Mouse (Mus musculus): ENCODE data around the gene Scaf11. TPM values are rescaled to one million over a fixed set of nuclear protein-coding genes. Genes with fewer than 3 reads are reported as not detected.

Scaf11 gene
- polyA plus RNA-seq, 1 experiment from 2014 or later, result 104 TPM

DNA sequence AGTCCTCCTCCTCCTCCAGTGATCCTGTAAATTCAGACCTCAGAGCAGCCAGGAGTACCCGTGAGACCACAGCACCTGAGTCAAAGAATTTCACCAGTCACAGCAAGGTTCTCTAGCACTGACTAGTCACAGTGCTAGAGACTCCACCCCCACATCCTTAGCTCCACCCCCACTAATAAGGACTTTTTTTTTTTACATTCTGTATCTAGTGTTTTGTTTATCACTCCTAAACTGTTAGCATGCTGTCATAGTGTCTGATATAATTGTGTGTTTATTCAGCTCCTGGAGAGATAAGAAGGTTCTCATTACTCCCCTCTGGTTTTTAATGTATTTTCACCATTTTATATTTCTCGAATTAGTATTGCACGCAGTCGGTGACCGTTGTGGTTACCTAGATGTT, 29.5 kb upstream of the Scaf11 start:
- Histone ChIP-seq H3K4me3 (ENCODE audit: low read depth, low read length) (no peak overlapping the region), H3K36me3 (ENCODE audit: control insufficient read depth, insufficient read depth, low read length) (no peaks in the 10 kb centered on the region), H3K27me3 (replicated peaks; ENCODE audit: control insufficient read depth, insufficient read depth, low read length) (no peaks in the 10 kb centered on the region), H3K9ac (ENCODE audit: low read length) (no peak overlapping the region), H3K27ac (ENCODE audit: low read depth) (no peak overlapping the region), H3K9me3 (ENCODE audit: control insufficient read depth, low read length) (no peaks in the 10 kb centered on the region), H3K4me2 (ENCODE audit: low read length) (no peak overlapping the region), H3K4me1 (replicated peaks; ENCODE audit: control insufficient read depth, insufficient read depth, low read length) (peaks cover 17% of the 10 kb centered on the region)
- DNase-seq (ENCODE audit: low spot score) (no peak), ATAC-seq (replicated peaks; ENCODE audit: low FRiP score, low TSS enrichment, low read depth) (no peak)
- WGBS, result 78% methylated on average over 5 of the region's 5 CpGs

DNA sequence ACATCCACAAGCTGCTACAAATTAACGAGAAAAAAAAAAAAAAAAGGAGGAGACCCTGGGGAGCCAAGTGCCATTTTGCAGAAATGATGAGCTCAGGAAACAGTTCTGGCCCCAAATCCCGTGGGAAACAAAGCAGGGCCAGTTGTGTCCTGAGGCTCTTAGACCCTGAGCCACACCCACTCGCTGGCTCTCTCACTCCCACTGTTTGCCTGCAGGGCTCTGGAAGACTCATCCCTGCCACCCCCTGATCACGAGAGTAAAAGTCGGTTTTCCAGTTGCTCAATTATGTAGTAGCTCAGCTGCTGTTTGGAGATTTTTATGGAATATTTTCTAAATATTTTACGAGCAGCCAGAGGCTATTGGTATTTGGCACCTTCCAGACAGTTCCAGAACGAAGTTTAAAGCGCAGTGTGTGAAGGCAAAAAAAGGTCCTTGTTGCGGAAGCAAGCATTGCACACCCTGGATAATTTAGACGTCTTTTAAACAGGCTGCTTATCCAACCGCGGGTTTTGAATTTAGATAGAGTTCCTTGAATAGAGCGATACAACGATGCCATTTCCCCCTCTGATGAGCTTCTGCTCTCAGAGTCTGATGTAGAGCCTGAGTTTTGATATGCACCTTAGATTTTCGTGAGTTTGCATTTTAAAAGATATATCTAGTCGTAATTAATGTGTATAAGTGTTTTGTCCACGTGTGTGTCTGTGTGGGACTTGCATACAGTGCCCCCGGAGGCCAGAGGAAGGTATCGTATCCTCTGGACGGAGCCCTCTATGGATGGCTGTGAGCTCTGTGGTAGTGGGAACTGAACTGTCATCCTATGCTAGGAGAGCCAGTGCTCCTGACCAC, 28.5 kb upstream of the Scaf11 start:
- H3K4me1 ChIP-seq (replicated peaks; ENCODE audit: control insufficient read depth, insufficient read depth, low read length), result peaks cover 17% of the 10 kb centered on the region
- H3K9ac ChIP-seq (ENCODE audit: low read length), result no peak overlapping the region
- no peaks in the 10 kb centered on the region for H3K36me3 ChIP-seq (ENCODE audit: control insufficient read depth, insufficient read depth, low read length)
- no peaks in the 10 kb centered on the region for H3K27me3 ChIP-seq (replicated peaks; ENCODE audit: control insufficient read depth, insufficient read depth, low read length)
- H3K4me3 ChIP-seq (ENCODE audit: low read depth, low read length), result no peak overlapping the region
- no peak for DNase-seq (ENCODE audit: low spot score)
- peak overlapping the region; percentile 38 for H3K4me2 ChIP-seq (ENCODE audit: low read length)
- H3K9me3 ChIP-seq (ENCODE audit: control insufficient read depth, low read length), result no peaks in the 10 kb centered on the region
- no peak for ATAC-seq (replicated peaks; ENCODE audit: low FRiP score, low TSS enrichment, low read depth)
- 31% methylated on average over 20 of the region's 20 CpGs for WGBS
- H3K27ac ChIP-seq (ENCODE audit: low read depth), result no peak overlapping the region

DNA sequence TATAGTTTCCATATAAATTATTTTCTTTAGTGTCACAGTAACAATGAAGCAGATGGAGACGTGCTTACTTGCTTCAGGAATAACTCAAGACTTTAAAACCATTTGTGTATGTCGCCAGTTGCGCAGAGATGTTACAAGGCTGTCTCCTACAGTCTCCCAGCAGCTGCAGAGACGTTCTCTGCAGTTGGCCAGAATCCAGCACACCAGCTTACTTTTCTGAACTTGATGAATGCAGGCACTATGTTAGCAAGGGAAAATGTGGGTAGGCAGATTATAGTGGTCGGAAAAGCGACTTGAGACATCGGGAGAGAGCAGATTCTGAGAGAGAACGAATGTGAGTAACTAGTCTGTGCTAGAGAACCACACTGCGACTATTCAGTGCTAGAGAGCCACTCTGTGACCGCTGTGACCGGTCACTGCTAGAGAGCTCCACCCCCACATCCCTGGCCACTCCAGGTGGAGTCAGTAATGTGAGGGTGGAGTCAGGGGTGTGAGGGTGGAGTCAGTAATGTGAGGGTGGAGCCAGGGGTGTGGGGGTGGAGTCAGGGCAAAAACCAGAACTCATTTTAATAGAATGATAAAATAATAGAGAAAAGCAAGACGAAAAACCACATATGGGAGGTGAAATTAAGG, 26.5 kb upstream of the Scaf11 start:
- H3K27ac ChIP-seq (ENCODE audit: low read depth), result no peak overlapping the region
- no peak overlapping the region for H3K9ac ChIP-seq (ENCODE audit: low read length)
- no peaks in the 10 kb centered on the region for H3K9me3 ChIP-seq (ENCODE audit: control insufficient read depth, low read length)
- DNase-seq (ENCODE audit: low spot score), result no peak
- no peaks in the 10 kb centered on the region for H3K27me3 ChIP-seq (replicated peaks; ENCODE audit: control insufficient read depth, insufficient read depth, low read length)
- no peak overlapping the region for H3K4me2 ChIP-seq (ENCODE audit: low read length)
- no peak overlapping the region for H3K4me3 ChIP-seq (ENCODE audit: low read depth, low read length)
- H3K4me1 ChIP-seq (replicated peaks; ENCODE audit: control insufficient read depth, insufficient read depth, low read length), result peaks cover 17% of the 10 kb centered on the region
- no peaks in the 10 kb centered on the region for H3K36me3 ChIP-seq (ENCODE audit: control insufficient read depth, insufficient read depth, low read length)
- no peak for ATAC-seq (replicated peaks; ENCODE audit: low FRiP score, low TSS enrichment, low read depth)
- 40% methylated on average over 12 of the region's 12 CpGs for WGBS

DNA sequence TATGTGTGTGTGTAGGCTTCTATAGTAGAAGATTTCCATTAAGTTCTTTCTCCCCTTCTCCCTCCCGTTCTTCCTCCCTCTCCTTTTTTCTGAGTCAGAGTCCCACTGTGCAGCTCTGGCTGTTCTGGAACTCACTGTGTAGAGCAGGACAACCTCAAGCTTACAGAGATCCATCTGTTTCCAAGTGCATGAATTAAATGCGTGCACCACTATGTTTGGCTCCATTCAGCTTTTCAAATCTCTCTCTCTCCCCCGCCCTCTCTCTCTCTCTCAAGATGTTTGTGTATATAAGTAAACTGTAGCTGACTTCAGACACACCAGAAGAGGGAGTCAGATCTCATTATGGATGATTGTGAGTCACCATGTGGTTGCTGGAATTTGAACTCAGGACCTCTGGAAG, 20.2 kb upstream of the Scaf11 start:
- ATAC-seq (replicated peaks; ENCODE audit: low FRiP score, low TSS enrichment, low read depth), result no peak
- no peaks in the 10 kb centered on the region for H3K9me3 ChIP-seq (ENCODE audit: control insufficient read depth, low read length)

DNA sequence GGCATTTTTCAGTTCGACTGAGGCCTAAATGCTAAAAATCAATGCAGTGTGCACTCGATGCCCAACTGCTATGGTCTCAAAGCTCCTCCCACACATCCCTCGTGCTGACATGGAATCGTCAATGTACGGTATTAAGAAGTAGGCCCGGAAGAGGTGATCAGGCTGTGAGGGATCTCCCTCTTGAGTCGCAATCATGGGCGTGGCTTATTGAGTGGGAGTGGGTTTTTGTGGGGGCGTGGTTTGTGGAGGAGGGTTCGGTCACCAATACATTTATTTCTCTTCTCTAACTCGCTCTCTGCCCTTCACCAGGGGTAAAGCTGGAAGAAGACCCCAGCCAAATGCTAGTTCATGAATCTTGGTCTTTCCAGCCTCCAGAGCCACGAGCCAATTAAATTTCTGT, 17.4 kb upstream of the Scaf11 start:
- Histone ChIP-seq H3K9ac (ENCODE audit: low read length) (no peak overlapping the region), H3K4me3 (ENCODE audit: low read depth, low read length) (no peak overlapping the region), H3K4me2 (ENCODE audit: low read length) (no peak overlapping the region), H3K36me3 (ENCODE audit: control insufficient read depth, insufficient read depth, low read length) (no peaks in the 10 kb centered on the region), H3K4me1 (replicated peaks; ENCODE audit: control insufficient read depth, insufficient read depth, low read length) (no peaks in the 10 kb centered on the region), H3K27ac (ENCODE audit: low read depth) (no peak overlapping the region), H3K27me3 (replicated peaks; ENCODE audit: control insufficient read depth, insufficient read depth, low read length) (no peaks in the 10 kb centered on the region), H3K9me3 (ENCODE audit: control insufficient read depth, low read length) (no peaks in the 10 kb centered on the region)
- DNase-seq (ENCODE audit: low spot score) (no peak), ATAC-seq (replicated peaks; ENCODE audit: low FRiP score, low TSS enrichment, low read depth) (no peak)
- WGBS, result 86% methylated on average over 12 of the region's 12 CpGs

More for the DNA sequence above, 20.2 kb upstream of the Scaf11 start:
- DNase-seq (ENCODE audit: low spot score), result no peak
- Histone ChIP-seq H3K36me3 (ENCODE audit: control insufficient read depth, insufficient read depth, low read length) (no peaks in the 10 kb centered on the region), H3K27me3 (replicated peaks; ENCODE audit: control insufficient read depth, insufficient read depth, low read length) (no peaks in the 10 kb centered on the region), H3K9ac (ENCODE audit: low read length) (no peak overlapping the region), H3K4me3 (ENCODE audit: low read depth, low read length) (no peak overlapping the region), H3K27ac (ENCODE audit: low read depth) (no peak overlapping the region), H3K4me2 (ENCODE audit: low read length) (no peak overlapping the region), H3K4me1 (replicated peaks; ENCODE audit: control insufficient read depth, insufficient read depth, low read length) (no peaks in the 10 kb centered on the region)
- WGBS, result 65% methylated on average over 3 of the region's 3 CpGs

DNA sequence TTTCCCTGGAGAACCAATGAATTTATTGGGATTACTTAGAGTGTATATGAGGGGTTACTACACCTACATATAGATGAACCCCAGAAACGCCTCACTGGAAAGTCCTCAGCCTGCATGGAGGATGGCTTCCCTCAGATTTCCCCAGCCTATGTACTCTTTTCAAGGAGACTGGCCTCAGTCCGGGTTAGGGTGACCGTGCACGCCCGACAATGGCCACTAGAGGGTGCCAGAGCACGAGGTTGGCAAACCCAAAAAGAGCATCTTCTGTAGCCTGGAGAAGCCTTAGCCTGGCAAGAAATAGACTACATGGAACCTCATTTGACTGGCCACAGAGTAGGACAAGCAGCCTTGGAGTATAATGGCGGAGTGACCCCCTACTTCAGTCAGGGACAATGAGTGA, 15.7 kb upstream of the Scaf11 start:
- 8% methylated on average over 7 of the region's 7 CpGs for WGBS
- Histone ChIP-seq H3K27me3 (replicated peaks; ENCODE audit: control insufficient read depth, insufficient read depth, low read length) (no peaks in the 10 kb centered on the region), H3K4me2 (ENCODE audit: low read length) (no peak overlapping the region), H3K4me3 (ENCODE audit: low read depth, low read length) (no peak overlapping the region), H3K9ac (ENCODE audit: low read length) (no peak overlapping the region), H3K27ac (ENCODE audit: low read depth) (no peak overlapping the region), H3K36me3 (ENCODE audit: control insufficient read depth, insufficient read depth, low read length) (no peaks in the 10 kb centered on the region), H3K4me1 (replicated peaks; ENCODE audit: control insufficient read depth, insufficient read depth, low read length) (no peaks in the 10 kb centered on the region), H3K9me3 (ENCODE audit: control insufficient read depth, low read length) (no peaks in the 10 kb centered on the region)
- DNase-seq (ENCODE audit: low spot score), result peak; percentile 98
- peak; percentile 21; the same call in 1 of the 2 replicates for ATAC-seq (replicated peaks; ENCODE audit: low FRiP score, low TSS enrichment, low read depth)

DNA sequence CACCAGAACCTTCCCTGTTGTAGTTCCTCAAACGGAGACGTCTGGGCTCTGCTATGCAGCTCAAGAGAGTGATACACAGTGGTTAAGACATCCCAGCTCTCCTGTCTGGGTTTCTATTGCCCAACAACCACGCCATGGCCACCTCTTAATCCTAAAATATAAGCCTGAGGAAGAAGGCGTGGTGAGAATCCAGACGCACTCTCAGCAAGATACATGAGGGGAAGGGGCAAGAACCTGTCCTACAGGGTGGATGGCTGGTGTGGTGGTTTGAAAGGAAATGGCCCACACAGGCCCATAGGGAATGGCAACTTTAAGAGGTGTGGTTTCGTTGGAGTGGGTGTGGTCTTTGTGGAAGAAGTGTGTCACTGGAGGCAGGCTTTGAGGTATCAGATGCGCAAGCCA, 14.9 kb upstream of the Scaf11 start:
- WGBS, result 86% methylated on average over 7 of the region's 7 CpGs

DNA sequence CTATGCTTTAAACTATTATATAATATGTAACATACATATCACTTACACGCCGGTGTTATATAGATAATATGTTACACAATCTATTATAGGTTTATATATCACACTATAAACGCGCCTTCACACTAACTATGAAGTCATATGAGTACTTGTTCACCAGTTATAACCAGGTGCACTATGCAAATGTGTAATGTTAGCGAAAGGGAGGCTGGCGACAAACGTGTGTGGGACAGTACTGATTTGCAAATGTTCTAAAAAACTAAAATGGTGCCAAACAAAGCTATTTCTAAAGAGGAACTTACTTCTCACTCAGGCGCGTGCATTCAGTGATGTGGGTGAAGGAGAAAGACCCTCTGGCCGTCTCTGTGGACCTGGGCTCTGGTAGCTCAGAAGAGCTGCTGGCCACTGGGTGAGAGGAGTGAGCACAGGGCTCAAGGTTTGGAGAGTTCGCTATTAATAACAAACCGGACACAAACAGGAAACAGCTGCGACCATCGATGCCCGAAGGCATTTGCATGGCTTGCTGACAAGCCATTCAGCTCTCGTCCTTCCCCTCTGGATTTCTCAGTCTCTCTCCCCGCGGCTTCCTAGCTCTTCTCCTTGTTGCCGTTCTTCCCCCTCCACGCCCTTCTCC, 13.8 kb upstream of the Scaf11 start:
- Histone ChIP-seq H3K27ac (ENCODE audit: low read depth) (no peak overlapping the region), H3K9ac (ENCODE audit: low read length) (no peak overlapping the region), H3K36me3 (ENCODE audit: control insufficient read depth, insufficient read depth, low read length) (no peaks in the 10 kb centered on the region), H3K9me3 (ENCODE audit: control insufficient read depth, low read length) (no peaks in the 10 kb centered on the region), H3K27me3 (replicated peaks; ENCODE audit: control insufficient read depth, insufficient read depth, low read length) (no peaks in the 10 kb centered on the region), H3K4me3 (ENCODE audit: low read depth, low read length) (no peak overlapping the region), H3K4me1 (replicated peaks; ENCODE audit: control insufficient read depth, insufficient read depth, low read length) (no peaks in the 10 kb centered on the region), H3K4me2 (ENCODE audit: low read length) (no peak overlapping the region)
- DNase-seq (ENCODE audit: low spot score) (no peak), ATAC-seq (replicated peaks; ENCODE audit: low FRiP score, low TSS enrichment, low read depth) (no peak)
- WGBS, result 60% methylated on average over 20 of the region's 20 CpGs

More for the DNA sequence above, 14.9 kb upstream of the Scaf11 start:
- Histone ChIP-seq H3K9ac (ENCODE audit: low read length) (no peak overlapping the region), H3K4me2 (ENCODE audit: low read length) (no peak overlapping the region), H3K27ac (ENCODE audit: low read depth) (no peak overlapping the region), H3K36me3 (ENCODE audit: control insufficient read depth, insufficient read depth, low read length) (no peaks in the 10 kb centered on the region), H3K4me1 (replicated peaks; ENCODE audit: control insufficient read depth, insufficient read depth, low read length) (no peaks in the 10 kb centered on the region), H3K27me3 (replicated peaks; ENCODE audit: control insufficient read depth, insufficient read depth, low read length) (no peaks in the 10 kb centered on the region), H3K4me3 (ENCODE audit: low read depth, low read length) (no peak overlapping the region), H3K9me3 (ENCODE audit: control insufficient read depth, low read length) (no peaks in the 10 kb centered on the region)
- ATAC-seq (replicated peaks; ENCODE audit: low FRiP score, low TSS enrichment, low read depth), result no peak
- DNase-seq (ENCODE audit: low spot score), result no peak

Data from intestine, embryonic 14.5 days (tissue).